Mouse (Mus musculus): ENCODE data around the gene Faf1.

Faf1 gene

GRCm38 (mm10) chr4:109904487-109904886 is 228.1 kb downstream of the Faf1 start:
- no peak for DNase-seq (ENCODE audit: low read depth, low spot score)

DNA sequence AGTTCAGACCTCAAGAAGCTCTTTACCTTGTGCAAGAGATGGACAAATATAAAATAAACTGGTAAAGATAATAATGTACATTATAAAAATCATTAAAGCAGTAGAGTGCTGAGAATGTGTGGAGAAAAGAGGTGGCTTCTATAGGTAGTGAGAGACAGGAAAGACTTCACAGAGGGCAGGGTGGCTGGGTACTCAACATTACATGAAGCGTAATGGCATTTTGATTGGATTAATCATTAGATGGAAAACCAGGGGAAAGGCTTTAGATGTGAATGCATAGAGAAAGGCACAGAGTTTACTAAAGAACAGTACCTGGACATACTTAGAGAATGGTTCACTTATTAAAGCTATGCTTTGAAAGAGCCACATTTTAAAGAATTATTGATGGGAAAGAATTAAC is 252.7 kb downstream of the Faf1 start:
- no peak for DNase-seq (ENCODE audit: low read depth, low spot score)

DNA sequence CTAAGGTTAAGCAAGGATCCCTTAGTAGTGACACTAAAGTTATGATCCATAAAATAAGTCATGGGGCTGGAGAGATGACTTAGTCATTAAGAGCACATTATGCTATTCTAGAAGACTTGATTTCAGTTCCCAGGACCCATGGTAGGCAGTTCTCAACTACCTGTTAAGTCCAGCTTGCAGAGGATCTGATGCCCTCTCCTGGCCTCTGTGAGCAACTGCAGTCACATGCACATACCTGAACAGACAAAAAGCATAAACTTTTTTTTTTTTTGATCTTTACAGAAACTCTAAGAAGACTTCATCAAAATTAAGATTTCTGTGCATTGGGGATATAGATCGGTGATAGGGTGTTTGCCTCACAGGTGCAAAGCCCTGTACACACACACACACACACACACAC is 254.1 kb downstream of the Faf1 start:
- DNase-seq (ENCODE audit: low read depth, low spot score) = peak; percentile 2

DNA sequence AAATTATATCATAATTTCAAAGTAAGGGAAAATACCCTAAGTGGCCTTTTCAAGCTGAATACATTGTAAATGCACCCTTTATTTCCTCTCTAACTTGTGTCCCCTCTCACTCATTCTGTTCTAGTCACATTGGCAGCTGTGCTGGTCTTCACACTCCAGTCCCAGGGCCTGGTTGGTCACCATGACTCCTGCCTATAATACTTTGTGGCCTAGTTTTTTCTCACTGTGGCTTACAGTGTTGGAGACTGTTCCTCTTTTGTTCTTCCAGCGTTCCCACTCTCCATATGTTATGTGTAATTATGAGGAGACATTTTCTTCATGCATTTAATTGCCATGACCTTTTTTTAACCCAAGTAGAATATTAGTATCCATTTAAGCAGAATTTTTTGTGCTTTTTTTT is 254.5 kb downstream of the Faf1 start:
- DNase-seq (ENCODE audit: low read depth, low spot score) = no peak

- no peak for DNase-seq (ENCODE audit: low read depth, low spot score)
Observed at GRCm38 (mm10) chr4:109936557-109936956, 260.2 kb downstream of the Faf1 start.

DNA sequence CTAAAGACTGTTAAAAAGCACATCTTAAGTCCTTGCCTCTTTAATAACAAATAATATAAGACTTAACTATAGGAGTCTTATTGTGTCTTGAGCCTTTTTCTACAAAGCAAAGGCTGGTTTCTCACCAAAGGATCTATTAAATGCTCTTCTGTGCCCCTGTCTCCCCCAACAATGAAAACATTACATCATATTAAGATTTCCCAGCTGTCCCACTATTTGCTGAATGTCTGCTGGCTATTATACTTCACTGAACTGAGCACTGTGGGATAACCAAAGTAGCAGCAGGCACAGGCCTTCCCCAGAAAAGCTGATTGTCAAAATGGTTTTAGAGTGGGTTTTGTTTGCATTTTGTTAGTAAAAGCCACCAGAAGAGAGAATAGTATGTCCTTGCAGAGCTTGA is 262.9 kb downstream of the Faf1 start:
- DNase-seq (ENCODE audit: low read depth, low spot score) = no peak

DNA sequence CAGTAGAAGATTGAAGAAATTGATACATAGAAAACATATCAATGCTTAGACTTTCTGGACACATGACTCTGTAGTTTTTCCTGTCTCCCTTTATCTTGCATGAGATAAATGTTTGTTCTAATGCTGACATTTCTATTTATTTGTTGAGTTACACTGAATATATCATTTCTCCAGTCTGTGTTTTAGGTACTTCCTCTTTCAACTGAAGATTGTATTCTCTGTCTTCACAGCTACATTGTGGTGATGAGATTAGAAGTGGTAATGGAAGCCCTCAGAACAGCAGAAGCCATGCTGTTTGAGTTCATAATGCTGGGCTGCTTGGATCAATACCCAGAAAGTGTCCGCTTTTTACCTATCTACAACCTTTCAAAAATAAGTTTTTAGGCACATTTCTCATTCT is 269.2 kb downstream of the Faf1 start:
- DNase-seq (ENCODE audit: low read depth, low spot score) = no peak

DNA sequence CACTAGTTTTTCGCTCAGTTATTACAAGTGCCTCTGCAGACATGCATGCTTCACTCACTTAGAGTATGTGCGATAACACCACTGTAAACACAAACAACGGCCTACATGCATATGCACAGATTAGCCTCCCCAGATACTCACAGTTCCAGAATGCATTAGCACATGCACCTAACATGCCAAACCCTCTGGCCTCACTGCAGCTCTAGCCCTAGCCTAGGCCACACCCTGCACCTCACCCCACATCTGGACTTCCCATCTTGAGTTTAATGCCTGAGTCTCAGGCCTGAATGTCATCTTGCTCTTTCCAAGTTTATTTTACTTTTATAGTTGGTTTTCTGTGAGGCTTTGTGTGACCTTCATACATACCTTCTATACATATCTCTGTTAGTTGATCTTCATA is 272.9 kb downstream of the Faf1 start:
- no peak for DNase-seq (ENCODE audit: low read depth, low spot score)

- no peak for DNase-seq (ENCODE audit: low read depth, low spot score)
Observed at GRCm38 (mm10) chr4:109953509-109953908, 277.1 kb downstream of the Faf1 start.

- no peak for DNase-seq (ENCODE audit: low read depth, low spot score)
Observed at GRCm38 (mm10) chr4:109960201-109960935, 284.0 kb downstream of the Faf1 start.

GRCm38 (mm10) chr4:109963570-109964279 is 287.3 kb downstream of the Faf1 start:
- DNase-seq (ENCODE audit: low read depth, low spot score) = no peak

DNA sequence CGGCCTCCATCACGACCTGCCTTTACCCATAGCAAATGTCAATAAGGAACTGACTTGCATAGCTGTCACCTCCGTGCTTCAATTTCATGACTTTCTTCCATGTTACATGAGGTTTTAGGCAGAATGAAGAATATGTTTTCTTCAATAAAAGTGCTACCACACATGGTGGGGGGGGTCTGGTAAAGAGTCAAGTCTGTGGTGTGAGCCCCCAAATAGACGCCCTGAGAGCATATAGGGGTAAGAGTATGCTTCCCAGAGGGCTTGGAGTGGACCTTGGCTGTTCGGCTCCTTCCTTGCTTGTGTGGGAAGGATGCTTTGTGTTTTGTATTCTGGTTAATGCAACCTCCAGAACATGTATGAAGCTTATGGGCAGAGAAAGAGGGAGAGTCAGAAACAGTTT is 293.2 kb downstream of the Faf1 start:
- no peak for DNase-seq (ENCODE audit: low read depth, low spot score)

GRCm38 (mm10) chr4:109973991-109974654 is 297.7 kb downstream of the Faf1 start:
- no peak for DNase-seq (ENCODE audit: low read depth, low spot score)

- no peak for DNase-seq (ENCODE audit: low read depth, low spot score)
Observed at GRCm38 (mm10) chr4:109974655-109975380, 298.4 kb downstream of the Faf1 start.

- DNase-seq (ENCODE audit: low read depth, low spot score) = peak; percentile 11
Observed at GRCm38 (mm10) chr4:109975381-109976240, 299.2 kb downstream of the Faf1 start.

DNA sequence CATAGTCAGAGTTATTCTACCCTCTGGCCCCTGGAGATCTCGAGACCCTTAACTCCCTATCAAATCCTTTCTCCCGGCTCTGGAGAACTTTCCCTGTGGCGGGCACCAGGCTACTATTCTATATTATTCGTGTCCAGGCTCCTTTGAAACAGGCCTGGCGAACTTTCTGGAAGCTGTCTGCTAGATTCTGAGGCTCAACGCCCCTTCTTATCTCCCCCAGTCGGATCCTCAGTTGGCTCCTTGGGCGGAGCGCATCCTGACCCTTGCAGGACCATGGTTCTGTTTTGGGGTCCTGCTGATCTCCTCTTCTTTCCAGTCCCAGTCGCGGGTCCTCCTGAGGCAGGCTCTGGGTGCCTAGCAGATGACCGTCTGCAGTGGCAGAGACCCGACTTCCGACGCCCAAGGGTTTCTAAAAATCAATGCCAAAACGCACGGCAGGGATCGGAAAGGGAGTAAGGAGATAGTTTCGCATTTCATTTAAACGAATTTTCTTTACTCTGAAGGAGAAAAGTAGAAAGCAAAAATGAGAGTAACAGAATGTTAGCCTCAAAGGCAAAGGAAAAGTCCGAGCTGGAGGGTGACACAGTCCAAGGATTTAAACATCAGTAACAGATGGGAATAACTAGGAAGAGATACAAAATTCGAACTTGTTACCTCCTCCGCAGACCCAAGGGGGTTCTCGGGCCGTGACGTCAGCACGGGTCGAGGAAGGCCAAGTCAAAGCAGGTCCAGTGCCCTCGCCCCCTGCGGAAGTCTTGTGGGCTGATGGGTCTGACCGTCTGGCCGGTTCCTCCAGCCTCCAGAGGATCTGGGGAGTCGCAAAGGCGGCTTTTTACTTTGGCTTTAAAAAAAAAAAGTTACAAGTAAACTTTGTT is 300.1 kb downstream of the Faf1 start:
- DNase-seq (ENCODE audit: low read depth, low spot score) = peak; percentile 28

DNA sequence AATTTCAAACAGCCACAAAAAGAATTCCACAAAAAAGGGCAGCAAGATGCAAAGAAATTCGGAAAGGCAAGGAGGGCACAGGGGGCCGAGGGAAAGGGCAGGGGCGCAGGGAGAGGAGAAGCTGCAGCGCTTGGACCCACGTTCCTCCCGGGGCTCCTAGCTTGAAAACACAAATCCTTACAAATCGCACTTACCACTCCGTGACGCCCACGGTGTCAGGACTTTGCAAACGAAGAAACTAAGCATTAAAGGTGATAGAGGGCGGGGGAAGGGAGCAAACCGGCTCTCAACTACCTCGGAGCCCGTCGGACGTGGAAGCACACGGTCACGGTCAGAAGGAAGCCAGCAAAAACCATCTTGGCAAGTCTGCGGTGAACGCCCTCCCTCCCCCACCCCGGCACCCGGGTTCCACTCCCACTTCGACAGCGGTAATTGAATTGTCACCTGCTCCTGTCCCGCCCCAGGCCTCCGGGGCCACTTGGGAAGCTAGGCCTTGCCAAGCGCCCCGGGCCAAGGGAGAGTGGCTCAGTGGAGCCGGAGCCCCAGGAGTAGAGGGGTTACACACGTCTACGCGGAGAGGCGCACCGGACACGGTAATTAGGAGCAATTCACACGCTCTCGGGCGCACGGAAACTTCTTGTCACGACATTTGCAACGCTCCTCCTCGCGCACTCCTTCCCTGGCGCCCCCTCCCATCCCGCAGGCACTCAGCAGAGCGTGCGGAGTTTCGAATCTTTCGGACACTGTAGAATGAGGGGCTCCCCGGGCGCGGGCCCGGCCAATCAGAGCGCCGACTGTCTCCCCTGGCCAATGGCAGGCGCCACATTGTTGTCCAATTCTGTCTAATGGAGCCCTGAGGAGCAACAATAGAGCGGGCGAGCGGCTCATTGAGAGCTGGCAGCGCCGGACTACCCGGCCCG is 301.0 kb downstream of the Faf1 start, which contains the start of gene Dmrta2:
Gene Dmrta2, plus strand, starts transcription at position 906 of the 920 bp plus-strand sequence.
- peak; percentile 65 for DNase-seq (ENCODE audit: low read depth, low spot score)

- DNase-seq (ENCODE audit: low read depth, low spot score) = peak; percentile 26
Observed at GRCm38 (mm10) chr4:109978068-109978857, 301.9 kb downstream of the Faf1 start.

Measured in forelimb bud, embryonic 11.5 days (tissue).